26 mouse cellular contexts compared by ENCODE assay signal in the genomic region with DNA sequence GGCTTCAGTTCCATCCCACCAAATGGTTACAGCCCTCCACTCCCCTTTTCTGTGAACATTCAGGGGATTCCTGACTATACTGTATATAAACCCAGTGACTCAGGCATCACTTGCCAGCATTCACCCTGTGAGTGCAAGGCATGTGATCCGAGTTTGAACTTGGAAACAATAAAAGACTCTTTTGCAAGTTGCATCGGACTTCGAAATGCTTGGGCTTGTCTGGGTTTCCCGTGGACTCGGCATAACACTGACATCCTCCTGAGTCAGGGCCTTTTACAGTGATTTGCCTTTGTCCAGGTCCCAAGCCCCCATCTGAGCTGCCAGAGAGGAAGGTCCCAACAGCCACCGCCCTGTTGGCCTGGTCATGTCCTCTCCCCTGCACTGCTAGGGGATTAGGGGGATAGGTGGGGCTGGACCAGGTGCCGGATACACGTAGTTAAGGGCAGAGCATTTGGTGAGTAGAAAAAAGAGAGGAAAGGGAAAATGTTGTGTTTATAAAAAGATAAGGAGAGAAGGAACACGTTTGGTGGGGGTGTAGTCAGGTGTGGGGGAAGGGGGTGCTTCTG. TPM values are rescaled to one million over a fixed set of nuclear protein-coding genes. Genes with fewer than 3 reads are reported as not detected.
A peak's percentile ranks its signal among the peaks of the same experiment; 100 is the strongest.
DNase-seq lines count a peak whose midpoint lies in the region; ATAC-seq lines count a peak whose summit lies in the region.
"Had no signal": no experiment of that assay in that cellular context is flagged by ENCODE, and none has a peak within 500 bp of the region (broad histone marks: within the 10 kb centered on the region; RNA-seq: fewer than 3 reads in every experiment).

No protein-coding gene starts in this region.

- H3K27ac ChIP-seq in intestine, embryonic 16.5 days (ENCODE audit: low read length) = no peak overlapping the region
- H3K27ac ChIP-seq in stomach, embryonic 15.5 days = peak overlapping the region; percentile 63; the same call in 1 of the 2 replicates
- H3K27ac ChIP-seq: forebrain, embryonic 12.5 days; forebrain, embryonic 15.5 days; heart, embryonic 15.5 days; hindbrain, embryonic 14.5 days; hindbrain, postnatal 0 days had no signal

- no peak overlapping the region for H3K4me2 ChIP-seq in intestine, embryonic 16.5 days (ENCODE audit: low read depth, low read length)
- H3K4me2 ChIP-seq in stomach, embryonic 15.5 days = no peak overlapping the region
- H3K4me2 ChIP-seq: forebrain, embryonic 12.5 days; forebrain, embryonic 15.5 days; heart, embryonic 12.5 days; heart, embryonic 15.5 days; hindbrain, embryonic 14.5 days had no signal

- no peak overlapping the region for H3K4me3 ChIP-seq in intestine, embryonic 16.5 days (ENCODE audit: low read length)
- no peak overlapping the region for H3K4me3 ChIP-seq in stomach, embryonic 15.5 days (replicated peaks)
- H3K4me3 ChIP-seq: forebrain, embryonic 12.5 days; forebrain, embryonic 15.5 days; heart, embryonic 12.5 days; heart, embryonic 15.5 days had no signal

- no peaks in the 10 kb centered on the region for H3K9me3 ChIP-seq in intestine, embryonic 16.5 days (ENCODE audit: control insufficient read depth, low read length)
- no peaks in the 10 kb centered on the region for H3K9me3 ChIP-seq in stomach, embryonic 15.5 days
- H3K9me3 ChIP-seq: forebrain, embryonic 12.5 days; forebrain, embryonic 15.5 days; G1E; heart, embryonic 12.5 days; heart, embryonic 15.5 days had no signal

- ATAC-seq in intestine, embryonic 16.5 days = no peak
- ATAC-seq in stomach, embryonic 15.5 days (ENCODE audit: insufficient read depth, low FRiP score, low read depth) = peak; percentile 36; the same call in 1 of the 2 replicates
- ATAC-seq: forebrain, embryonic 15.5 days; hindbrain, postnatal 0 days; inflammation-experienced regulatory T-cells, adult 6 months had no signal

- no peaks in the 10 kb centered on the region for H3K36me3 ChIP-seq in intestine, embryonic 16.5 days (ENCODE audit: control insufficient read depth, insufficient read depth, low read length)
- H3K36me3 ChIP-seq in stomach, embryonic 15.5 days = no peaks in the 10 kb centered on the region
- H3K36me3 ChIP-seq: forebrain, embryonic 12.5 days; forebrain, embryonic 15.5 days; G1E; heart, embryonic 12.5 days; heart, embryonic 15.5 days had no signal

- intact Hi-C loops in heart, postnatal 10 days (cut with DNase I) = no loop called here

- peak overlapping the region; percentile 24; the same call in 1 of the 2 replicates for H3K9ac ChIP-seq in intestine, embryonic 16.5 days (ENCODE audit: low read depth, low read length)
- no peak overlapping the region for H3K9ac ChIP-seq in stomach, embryonic 15.5 days
- H3K9ac ChIP-seq: forebrain, embryonic 12.5 days; forebrain, embryonic 15.5 days; heart, embryonic 12.5 days; heart, embryonic 15.5 days; hindbrain, embryonic 14.5 days had no signal

- DNase-seq in heart, adult 11 months = peak; percentile 85
- DNase-seq in heart, postnatal 10 days = no peak
- peak; percentile 66 for DNase-seq in NIH3T3 (ENCODE audit: low read depth)
- DNase-seq in adrenal gland, postnatal 10 days = no peak
- no peak for DNase-seq in thymus, postnatal 25 days
- no peak for DNase-seq in spleen, postnatal 14 days (ENCODE audit: low spot score in 2 of 2)
- DNase-seq: adrenal gland, adult 2 months; adrenal gland, postnatal 25 days; B cell, adult 2 months; cerebellum, adult 11-12 months; cerebellum, adult 8-10 months; cerebellum, postnatal 10 days; gastrocnemius, postnatal 25 days; heart, postnatal 14 days; heart, postnatal 4 days had no signal

- WGBS in intestine, embryonic 16.5 days = 38% methylated on average over 9 of the region's 9 CpGs
- WGBS in stomach, embryonic 15.5 days = 44% methylated on average over 9 of the region's 9 CpGs

- H3K27me3 ChIP-seq in intestine, embryonic 16.5 days (replicated peaks; ENCODE audit: control insufficient read depth, insufficient read depth, low read length) = no peaks in the 10 kb centered on the region
- no peaks in the 10 kb centered on the region for H3K27me3 ChIP-seq in stomach, embryonic 15.5 days (replicated peaks)
- H3K27me3 ChIP-seq: CH12.LX; forebrain, embryonic 12.5 days; forebrain, embryonic 15.5 days; heart, embryonic 12.5 days; heart, embryonic 15.5 days had no signal

- peaks cover 2% of the 10 kb centered on the region; the same call in 1 of the 2 replicates for H3K4me1 ChIP-seq in intestine, embryonic 16.5 days (ENCODE audit: control insufficient read depth, insufficient read depth, low read length)
- H3K4me1 ChIP-seq in stomach, embryonic 15.5 days = no peaks in the 10 kb centered on the region
- H3K4me1 ChIP-seq: forebrain, embryonic 12.5 days; forebrain, embryonic 15.5 days; heart, embryonic 12.5 days; heart, embryonic 15.5 days had no signal

RNA-seq across cellular contexts. Expression of gene Bdh1, which starts 6.1 kb away (rescaled TPM):
- total RNA-seq in heart, postnatal 10 days (2021) = under 1 TPM; 0.77 TPM
- polyA plus RNA-seq in intestine, embryonic 16.5 days (2015; fragmentation: Nextera tagmentation; extraction: Ambion mirVana) = 272 and 331 TPM in 2 replicates
- 62.6 and 85.6 TPM in 2 replicates for polyA plus RNA-seq in stomach, embryonic 15.5 days (2015; fragmentation: Nextera tagmentation; extraction: Ambion mirVana)
- total RNA-seq in adrenal gland, postnatal 10 days (2021) = 100 to 1,000 TPM in 1 of 2 experiments, 10 to 100 TPM in 1; 68.1 to 165 TPM
- polyA plus RNA-seq: G1E had no signal

Comparison
In these comparisons a context has a peak if more than half of its experiments do, and no peak if none do; other contexts are left out.
1. DNase-seq: peak in heart, adult 11 months (single experiment) and NIH3T3 (single experiment); none in heart, postnatal 10 days (0 of 2), adrenal gland, postnatal 10 days (single experiment), thymus, postnatal 25 days (single experiment) and spleen, postnatal 14 days (0 of 2).
2. RNA of gene Bdh1, which starts 6.1 kb away (total RNA-seq): 68.1 to 165 TPM in adrenal gland, postnatal 10 days; 0.77 TPM in heart, postnatal 10 days; every median in the first group is over 10 times any median in the second.